Mouse (Mus musculus) T-helper 17 cell (primary cell): ENCODE data around the gene Tex2.
"Not testable (repeated sequence)": the region's sequence is repeated elsewhere in the genome, so short reads cannot be mapped to it uniquely, and the experiment has no call there.

Experiments
- in situ Hi-C, 2 experiments: fragments of 300-600 bp; cut with MboI, MseI; formaldehyde crosslinking; loops; 1 replicate in 1 of 2; 2 replicates in 1 of 2; pipeline ENCODE4 v1.15.1; 2025; ENCODE audit warnings: high pct_unique_total_duplicates in 2 of 2

Gene Tex2

GRCm38 (mm10) chr11:106612961-106613637 is at the start of gene Tex2:
TSS of gene Tex2 (minus strand) at chr11:106613423.
- in situ Hi-C loops: no loop called here

- in situ Hi-C loops: no loop called here
Measured at GRCm38 (mm10) chr11:106662634-106663407, 49.6 kb upstream of the Tex2 start.

GRCm38 (mm10) chr11:106660453-106661081 is 47.3 kb upstream of the Tex2 start:
- in situ Hi-C loops: no loop called here

- in situ Hi-C loops: no loop called here
Measured at GRCm38 (mm10) chr11:106659598-106660295, 46.5 kb upstream of the Tex2 start.

GRCm38 (mm10) chr11:106658051-106658880 is 45.0 kb upstream of the Tex2 start:
- in situ Hi-C loops: no loop called here

GRCm38 (mm10) chr11:106656896-106657498 is 43.8 kb upstream of the Tex2 start:
- in situ Hi-C loops: not testable (repeated sequence)

GRCm38 (mm10) chr11:106648347-106648746 is 35.1 kb upstream of the Tex2 start:
- in situ Hi-C loops: loop anchor here (5.0 kb wide), 1 partner anchor 94 kb away; no protein-coding TSS in a partner anchor

GRCm38 (mm10) chr11:106642966-106643637 is 29.9 kb upstream of the Tex2 start:
- in situ Hi-C loops: no loop called here

- in situ Hi-C loops: no loop called here
Measured at GRCm38 (mm10) chr11:106641580-106641979, 28.4 kb upstream of the Tex2 start.

- in situ Hi-C loops: no loop called here
Measured at GRCm38 (mm10) chr11:106640059-106640458, 26.8 kb upstream of the Tex2 start.

GRCm38 (mm10) chr11:106639356-106639692 is 26.1 kb upstream of the Tex2 start:
- in situ Hi-C loops: no loop called here

GRCm38 (mm10) chr11:106638551-106639355 is 25.5 kb upstream of the Tex2 start:
- in situ Hi-C loops: no loop called here

GRCm38 (mm10) chr11:106637754-106638153 is 24.5 kb upstream of the Tex2 start:
- in situ Hi-C loops: no loop called here

GRCm38 (mm10) chr11:106635946-106636345 is 22.7 kb upstream of the Tex2 start:
- in situ Hi-C loops: no loop called here

- in situ Hi-C loops: not testable (repeated sequence)
Measured at GRCm38 (mm10) chr11:106634175-106634574, 21.0 kb upstream of the Tex2 start.

GRCm38 (mm10) chr11:106633456-106633855 is 20.2 kb upstream of the Tex2 start:
- in situ Hi-C loops: no loop called here

GRCm38 (mm10) chr11:106627692-106628091 is 14.5 kb upstream of the Tex2 start:
- in situ Hi-C loops: loop anchor here (5.0 to 10.0 kb wide), 4 partner anchors 103 to 210 kb away; no protein-coding TSS in a partner anchor

- in situ Hi-C loops: loop anchor here (5.0 to 10.0 kb wide), 4 partner anchors 101 to 208 kb away; no protein-coding TSS in a partner anchor
Measured at GRCm38 (mm10) chr11:106625577-106625976, 12.4 kb upstream of the Tex2 start.

- in situ Hi-C loops: loop anchor here in 1 of 2 experiments (10.0 kb wide), 1 partner anchor 99 kb away; no protein-coding TSS in a partner anchor
Measured at GRCm38 (mm10) chr11:106623629-106624028, 10.4 kb upstream of the Tex2 start.
